Mouse (Mus musculus) small intestine, adult 2 months (tissue): ENCODE results near the gene Vmn2r8. TPM values are rescaled to one million over a fixed set of nuclear protein-coding genes. Genes with fewer than 3 reads are reported as not detected.
"Not testable (repeated sequence)": the region's sequence is repeated elsewhere in the genome, so short reads cannot be mapped to it uniquely, and the experiment has no call there.

ENCODE experiments used
- H3K27ac ChIP-seq: fragments of 200-500 bp; 2 replicates; pipeline ENCODE4 v1.5.1; 2012; ENCODE audit warnings: low read depth, low read length, control low read depth, inconsistent platforms; ENCODE audit not compliant: insufficient read depth
- H3K27me3 ChIP-seq: fragments of 200-500 bp; 2 replicates; pipeline ENCODE4 v1.6.1; 2012; ENCODE audit warnings: mild to moderate bottlenecking, moderate library complexity, low read length, inconsistent platforms; ENCODE audit not compliant: control insufficient read depth, insufficient read depth
- H3K36me3 ChIP-seq: fragments of 200-500 bp; 2 replicates; pipeline ENCODE4 v1.6.1; 2012; ENCODE audit warnings: mild to moderate bottlenecking, low read length, control low read depth, inconsistent platforms; ENCODE audit not compliant: control insufficient read depth, insufficient read depth
- H3K4me1 ChIP-seq: fragments of 200-500 bp; 2 replicates; pipeline ENCODE4 v1.6.1; 2012; ENCODE audit warnings: low read length, inconsistent platforms, mixed read lengths; ENCODE audit not compliant: control insufficient read depth, insufficient read depth, insufficient read length
- H3K4me3 ChIP-seq: fragments of 200-500 bp; 2 replicates; pipeline ENCODE4 v1.5.1; 2012; ENCODE audit warnings: low read depth, mild to moderate bottlenecking, control low read depth, inconsistent platforms, low read length, moderate library complexity
- CTCF ChIP-seq: fragments of 200-500 bp; IDR thresholded peaks from 2 replicates; pipeline ENCODE4 v1.5.1; 2012; ENCODE audit warnings: low read depth, mild to moderate bottlenecking, control low read depth, inconsistent platforms, low read length, moderate library complexity, mixed read lengths; ENCODE audit not compliant: insufficient replicate concordance, insufficient read length; ENCODE audit errors: extremely low read depth
- POLR2A ChIP-seq: fragments of 200-500 bp; IDR thresholded peaks from 2 replicates; pipeline ENCODE4 v1.6.1; 2012; ENCODE audit warnings: low read depth, mild to moderate bottlenecking, control low read depth, inconsistent platforms, low read length, moderate library complexity
- WGBS: fragments of 180-500 bp; shearing (Covaris S2); methylation state at CpG from one replicate; pipeline ENCODE4 v1.1.7; 2018; 5-methylcytosine and 5-hydroxymethylcytosine counted together
- polyA plus RNA-seq: library from polyadenylated mRNA; depleted of rRNA; stranded (reverse); fragments of >200 nt; gene quantifications from 2 replicates; pipeline ENCODE4 v1.2.3, GENCODE M21; 2012; rRNA removed

Gene Vmn2r8
- polyA plus RNA-seq = 0.01 TPM in 1 of 2 replicates, not detected in the other

DNA sequence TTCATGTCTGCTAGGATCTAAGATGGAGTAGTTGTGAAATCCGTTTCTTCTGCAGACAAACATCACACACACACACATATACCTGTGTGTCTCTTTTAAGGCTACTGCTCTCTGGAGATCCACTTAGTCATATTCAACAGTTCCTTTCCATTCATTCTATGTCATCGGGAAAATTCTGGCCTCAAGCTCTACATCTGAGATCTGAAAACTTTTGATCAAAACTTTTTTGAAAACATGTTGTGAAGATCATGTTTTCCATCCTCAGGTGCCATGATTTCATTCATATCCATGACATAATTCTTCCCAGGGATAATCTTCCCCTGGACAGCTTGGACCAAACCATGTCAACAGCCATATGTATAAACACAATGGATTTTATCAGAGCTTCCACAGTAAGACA is at the start of gene Vmn2r8:
Gene Vmn2r8, minus strand, starts transcription at position 101 of the 400 bp plus-strand sequence.
- not testable (repeated sequence) for H3K4me3 ChIP-seq, H3K4me1 ChIP-seq, H3K27ac ChIP-seq, H3K27me3 ChIP-seq, H3K36me3 ChIP-seq
- 84% methylated on average over 2 of the region's 2 CpGs for WGBS

DNA sequence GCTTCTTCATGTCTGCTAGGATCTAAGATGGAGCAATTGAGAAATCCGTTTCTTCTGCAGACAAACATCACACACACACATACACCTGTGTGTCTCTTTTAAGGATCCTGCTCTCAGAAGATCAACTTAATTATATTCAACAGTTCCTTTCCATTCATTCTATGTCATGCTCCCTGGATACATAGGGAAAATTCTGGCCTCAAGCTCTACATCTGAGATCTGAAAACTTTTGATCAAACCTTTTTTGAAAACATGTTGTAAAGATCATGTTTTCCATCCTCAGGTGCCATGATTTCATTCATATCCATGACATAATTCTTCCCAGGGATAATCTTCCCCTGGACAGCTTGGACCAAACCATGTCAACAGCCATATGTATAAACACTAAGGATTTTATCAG is 43.9 kb upstream of the Vmn2r8 start, which contains the start of gene Vmn2r9:
Gene Vmn2r9, minus strand, starts transcription at position 101 of the 400 bp plus-strand sequence.
- WGBS = 60% methylated on average over 1 of the region's 1 CpGs
- H3K27ac ChIP-seq, H3K27me3 ChIP-seq, H3K36me3 ChIP-seq, H3K4me3 ChIP-seq, H3K4me1 ChIP-seq: not testable (repeated sequence)

DNA sequence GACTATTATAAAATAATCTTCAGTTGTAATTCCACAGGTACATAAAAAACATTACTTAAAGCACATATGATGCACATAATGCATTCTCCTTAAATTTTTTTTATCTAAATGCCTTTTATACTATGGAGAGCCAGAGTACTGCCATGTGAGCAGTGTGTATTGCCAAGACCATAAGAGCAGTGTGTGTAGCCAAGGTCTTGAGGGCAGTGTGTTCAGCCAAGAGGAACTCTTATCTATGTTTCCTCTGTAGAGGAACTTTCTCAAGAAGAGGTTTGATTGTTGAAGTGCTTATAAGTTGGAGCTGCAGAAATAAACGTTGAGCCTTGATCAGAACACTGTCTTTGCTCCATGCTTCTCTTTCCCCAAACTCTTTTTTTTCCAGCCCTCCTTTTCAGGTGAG is 40.8 kb upstream of the Vmn2r8 start:
- Histone ChIP-seq H3K36me3 (no peaks in the 10 kb centered on the region), H3K4me3 (no peak overlapping the region), H3K27me3 (no peaks in the 10 kb centered on the region), H3K4me1 (no peaks in the 10 kb centered on the region), H3K27ac (no peak overlapping the region)
- TF ChIP-seq CTCF = no peak
- no peak for TF ChIP-seq POLR2A
- 26% methylated on average over 1 of the region's 1 CpGs for WGBS

DNA sequence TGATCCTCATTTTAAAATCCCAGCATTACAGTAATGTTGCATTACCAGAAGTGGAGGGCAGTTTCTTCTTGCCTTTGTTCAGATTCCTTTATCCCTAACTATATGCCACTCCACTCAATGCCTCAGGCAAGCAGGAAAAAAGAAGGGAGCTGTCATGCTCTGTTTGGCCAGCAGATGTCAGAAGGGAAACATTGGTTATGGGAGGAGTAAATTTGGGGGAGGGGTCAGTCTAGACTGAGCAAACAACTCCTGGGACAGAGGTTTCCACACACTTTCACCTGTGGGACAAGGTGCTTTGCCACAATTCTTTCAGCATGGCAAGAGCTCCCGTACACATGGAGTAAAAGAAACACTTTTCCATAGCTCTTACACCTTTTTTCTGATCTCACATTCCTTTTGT is 27.5 kb upstream of the Vmn2r8 start:
- Histone ChIP-seq H3K4me3 (no peak overlapping the region), H3K27me3 (no peaks in the 10 kb centered on the region), H3K27ac (no peak overlapping the region), H3K4me1 (no peaks in the 10 kb centered on the region), H3K36me3 (no peaks in the 10 kb centered on the region)
- TF ChIP-seq POLR2A = no peak
- TF ChIP-seq CTCF = no peak
- 54% methylated on average over 1 of the region's 1 CpGs for WGBS

DNA sequence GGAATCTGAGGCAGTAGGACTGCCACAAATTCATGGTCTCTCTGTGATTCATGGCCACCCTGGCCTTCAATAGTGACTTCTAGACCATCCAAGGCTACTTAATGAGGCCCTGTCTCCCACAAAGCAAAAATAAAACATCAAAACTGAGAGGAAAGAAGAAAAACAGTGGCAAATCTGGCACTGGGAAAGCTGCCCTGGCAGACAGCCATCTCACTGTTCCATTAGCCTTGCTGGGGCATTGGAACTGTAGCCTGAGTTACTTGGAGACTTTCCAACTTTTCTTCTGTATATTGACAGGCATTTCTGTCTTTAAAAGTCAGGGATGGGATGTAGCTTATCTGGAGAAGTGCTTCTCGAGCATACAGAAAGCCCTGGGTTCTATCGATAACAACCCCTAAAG is 14.6 kb upstream of the Vmn2r8 start:
- no peaks in the 10 kb centered on the region for H3K36me3 ChIP-seq
- no peak for TF ChIP-seq POLR2A
- TF ChIP-seq CTCF = no peak
- WGBS = 68% methylated on average over 2 of the region's 2 CpGs
- H3K27me3 ChIP-seq = no peaks in the 10 kb centered on the region
- H3K4me1 ChIP-seq = no peaks in the 10 kb centered on the region
- no peak overlapping the region for H3K4me3 ChIP-seq
- H3K27ac ChIP-seq = no peak overlapping the region

DNA sequence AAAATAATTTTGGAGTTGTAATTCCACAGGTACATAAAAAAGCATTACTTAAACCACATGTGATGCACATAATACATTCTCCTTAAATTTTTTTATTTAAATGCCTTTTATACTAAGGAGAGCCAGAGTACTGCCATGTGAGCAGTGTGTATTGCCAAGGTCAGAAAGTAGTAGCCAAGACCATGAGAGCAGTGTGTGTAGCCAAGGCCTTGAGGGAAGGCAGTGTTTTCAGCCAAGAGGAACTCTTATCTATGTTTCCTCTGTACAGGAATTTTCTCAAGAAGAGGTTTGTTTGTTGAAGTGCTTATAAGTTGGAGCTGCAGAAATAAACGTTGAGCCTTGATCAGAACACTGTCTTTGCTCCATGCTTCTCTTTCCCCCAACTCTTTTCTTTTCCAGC is 5.0 kb downstream of the Vmn2r8 start:
- Histone ChIP-seq H3K27me3 (no peaks in the 10 kb centered on the region), H3K4me3 (no peak overlapping the region), H3K4me1 (no peaks in the 10 kb centered on the region), H3K27ac (no peak overlapping the region), H3K36me3 (no peaks in the 10 kb centered on the region)
- TF ChIP-seq CTCF (no peak), POLR2A (no peak)
- WGBS = 17% methylated on average over 1 of the region's 1 CpGs

DNA sequence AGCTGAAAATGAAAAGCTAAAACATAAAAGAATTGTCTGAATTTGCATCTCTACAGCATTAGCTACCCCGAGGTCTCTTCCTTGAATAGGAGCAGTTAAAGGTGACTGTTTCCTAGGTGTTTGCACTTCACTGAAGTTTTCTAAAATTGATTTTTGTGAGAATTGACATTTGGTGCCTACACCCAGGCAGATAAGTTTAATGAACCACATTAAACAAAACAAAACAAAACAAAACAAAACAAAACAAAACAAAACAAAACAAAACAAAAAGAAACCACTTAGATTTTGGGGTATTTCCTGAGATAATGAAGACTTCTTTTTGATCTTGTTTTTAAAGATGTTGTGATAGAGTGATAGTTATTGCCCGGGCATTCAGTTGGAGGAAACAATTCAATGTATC is 13.4 kb downstream of the Vmn2r8 start, which contains the start of gene Tmed11:
Gene Tmed11, minus strand, starts transcription at position 101 of the 400 bp plus-strand sequence.
- H3K36me3 ChIP-seq, H3K27me3 ChIP-seq, H3K4me3 ChIP-seq, H3K4me1 ChIP-seq, H3K27ac ChIP-seq: not testable (repeated sequence)
- 70% methylated on average over 2 of the region's 2 CpGs for WGBS

DNA sequence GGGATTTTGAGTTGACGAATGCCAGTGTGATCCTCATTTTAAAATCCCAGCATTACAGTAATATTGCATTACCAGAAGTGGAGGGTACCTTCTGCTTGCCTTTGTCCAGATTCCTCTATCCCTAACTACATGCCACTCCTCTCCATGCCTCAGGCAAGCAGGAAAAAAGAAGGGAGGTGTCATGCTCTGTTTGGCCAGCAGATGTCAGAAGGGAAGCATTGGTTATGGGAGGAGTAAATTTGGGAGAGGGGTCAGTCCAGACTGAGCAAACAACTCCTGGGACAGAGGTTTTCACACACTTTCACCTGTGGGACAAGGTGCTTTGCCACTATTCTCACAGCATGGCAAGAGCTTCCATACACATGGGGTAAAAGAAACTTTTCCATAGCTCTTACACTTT is 18.3 kb downstream of the Vmn2r8 start:
- not testable (repeated sequence) for H3K27me3 ChIP-seq, H3K36me3 ChIP-seq, H3K27ac ChIP-seq, H3K4me3 ChIP-seq, H3K4me1 ChIP-seq
- 46% methylated on average over 1 of the region's 1 CpGs for WGBS
